Mouse (Mus musculus) hindbrain, postnatal 0 days (tissue): ENCODE results near the gene Emc9. TPM values are rescaled to one million over a fixed set of nuclear protein-coding genes. Genes with fewer than 3 reads are reported as not detected.

Experiments
- ATAC-seq: fragments of 200-750 bp; cut with Nextera tagmentation; 2 replicates; pipeline ENCODE4 v1.8.0; 2017; ENCODE audit warnings: mild to moderate bottlenecking, moderate TSS enrichment, moderate library complexity
- DNase-seq: peaks from one replicate; pipeline ENCODE4 v3.0.0-alpha.2; 2015; ENCODE audit warnings: low spot score
- H3K27ac ChIP-seq: fragments of 300-500 bp; sonication (generic); 2 replicates; pipeline ENCODE4 v1.5.1; 2014; ENCODE audit warnings: mild to moderate bottlenecking
- H3K27me3 ChIP-seq: fragments of 300-500 bp; sonication (generic); 2 replicates; pipeline ENCODE4 v1.6.1; 2014; ENCODE audit warnings: low read length, mixed read lengths; ENCODE audit not compliant: insufficient read depth
- H3K36me3 ChIP-seq: fragments of 300-500 bp; sonication (generic); 2 replicates; pipeline ENCODE4 v1.6.1; 2014; ENCODE audit warnings: low read length, mixed read lengths; ENCODE audit not compliant: insufficient read depth
- H3K4me1 ChIP-seq: fragments of 300-500 bp; sonication (generic); 2 replicates; pipeline ENCODE4 v1.6.1; 2014; ENCODE audit warnings: antibody characterized with exemption, low read length, mixed read lengths; ENCODE audit not compliant: insufficient read depth
- H3K4me2 ChIP-seq: fragments of 300-500 bp; sonication (generic); 2 replicates; pipeline ENCODE4 v1.6.1; 2014; ENCODE audit warnings: low read depth, mild to moderate bottlenecking, low read length, moderate library complexity, mixed read lengths
- H3K4me3 ChIP-seq: fragments of 300-500 bp; sonication (generic); 2 replicates; pipeline ENCODE4 v1.5.1; 2014; ENCODE audit warnings: low read length
- H3K9ac ChIP-seq: fragments of 300-500 bp; sonication (generic); replicated peaks from 2 replicates; pipeline ENCODE4 v1.6.1; 2014; ENCODE audit warnings: mild to moderate bottlenecking, low read length, moderate library complexity, mixed read lengths
- H3K9me3 ChIP-seq: fragments of 300-500 bp; sonication (generic); 2 replicates; pipeline ENCODE4 v1.6.1; 2016; ENCODE audit warnings: low read length, mixed read lengths
- CTCF ChIP-seq: IDR thresholded peaks from 2 replicates; pipeline ENCODE4 v1.5.1; 2016; ENCODE audit warnings: antibody characterized with exemption, control low read depth, low read depth
- WGBS: fragments of 180-500 bp; shearing (Covaris S2); extraction: QIAGEN DNeasy Blood & Tissue Kit; methylation state at CpG from one replicate; pipeline ENCODE4 v1.1.7; 2014; 5-methylcytosine and 5-hydroxymethylcytosine counted together
- polyA plus RNA-seq: library from polyadenylated mRNA; unstranded; fragments of >200 nt; fragmentation: Nextera tagmentation; extraction: Ambion mirVana; gene quantifications from 2 replicates; pipeline ENCODE4 v1.2.1, GENCODE M21; 2015
- total RNA-seq: library from RNA; depleted of rRNA; stranded (reverse); fragments of >200 nt; gene quantifications from 2 replicates; pipeline ENCODE4 v1.2.3, GENCODE M21; 2014

Emc9 gene
- total and polyA plus RNA-seq, 2 experiments from 2014 or later = 51.6 to 79.0 TPM

- peak overlapping the region; percentile 64; the same call in 1 of the 2 replicates for H3K9ac ChIP-seq
Observed at GRCm38 (mm10) chr14:55561860-55562259, 23.2 kb downstream of the Emc9 start.

GRCm38 (mm10) chr14:55560202-55561073, 24.7 kb downstream of the Emc9 start, which contains the start of gene A730061H03Rik:
TSS of gene A730061H03Rik (minus strand) at chr14:55560406.
- peaks cover 15% of the 10 kb centered on the region for H3K4me1 ChIP-seq
- no peaks in the 10 kb centered on the region for H3K9me3 ChIP-seq
- H3K4me2 ChIP-seq = peak within 1 kb of the TSS; percentile 97
- DNase-seq (peak; percentile 99), ATAC-seq (peak; percentile 97)
- peaks cover 17% of the 10 kb centered on the region for H3K36me3 ChIP-seq
- peak within 1 kb of the TSS; percentile 99 for H3K27ac ChIP-seq
- H3K9ac ChIP-seq = peak within 1 kb of the TSS; percentile 67
- under 1% methylated on average over 51 of the region's 51 CpGs for WGBS
- peak; percentile 36 for TF ChIP-seq CTCF
- H3K4me3 ChIP-seq = peak within 1 kb of the TSS; percentile 60
- H3K27me3 ChIP-seq = no peaks in the 10 kb centered on the region

More at GRCm38 (mm10) chr14:55561860-55562259, 23.2 kb downstream of the Emc9 start:
- no peak for TF ChIP-seq CTCF
- no peaks in the 10 kb centered on the region for H3K27me3 ChIP-seq
- H3K27ac ChIP-seq = no peak overlapping the region
- WGBS = 88% methylated on average over 10 of the region's 10 CpGs
- H3K4me1 ChIP-seq = peaks cover 15% of the 10 kb centered on the region
- peaks cover 31% of the 10 kb centered on the region for H3K36me3 ChIP-seq
- no peak for ATAC-seq
- no peaks in the 10 kb centered on the region for H3K9me3 ChIP-seq
- DNase-seq = no peak
- peak overlapping the region; percentile 97 for H3K4me2 ChIP-seq
- H3K4me3 ChIP-seq = no peak overlapping the region

- ATAC-seq = peak; percentile 75
Observed at GRCm38 (mm10) chr14:55559799-55560201, 25.3 kb downstream of the Emc9 start, which contains the start of gene Dcaf11. TSS of gene Dcaf11 (plus strand) at chr14:55560006.

GRCm38 (mm10) chr14:55558740-55559448, 26.2 kb downstream of the Emc9 start:
- ATAC-seq (no peak), DNase-seq (no peak)
- Histone ChIP-seq H3K9ac (peak overlapping the region; percentile 67), H3K4me3 (peak overlapping the region; percentile 60), H3K4me2 (peak overlapping the region; percentile 97), H3K9me3 (no peaks in the 10 kb centered on the region), H3K36me3 (peaks cover 3% of the 10 kb centered on the region), H3K27me3 (no peaks in the 10 kb centered on the region), H3K4me1 (peaks cover 15% of the 10 kb centered on the region), H3K27ac (peak overlapping the region; percentile 99)
- 57% methylated on average over 6 of the region's 6 CpGs for WGBS
- no peak for TF ChIP-seq CTCF

More at GRCm38 (mm10) chr14:55559799-55560201, 25.3 kb downstream of the Emc9 start, which contains the start of gene Dcaf11:
- Histone ChIP-seq H3K27me3 (no peaks in the 10 kb centered on the region), H3K36me3 (peaks cover 12% of the 10 kb centered on the region), H3K27ac (peak within 1 kb of the TSS; percentile 99), H3K9me3 (no peaks in the 10 kb centered on the region), H3K9ac (peak within 1 kb of the TSS; percentile 67), H3K4me2 (peak within 1 kb of the TSS; percentile 97), H3K4me3 (peak within 1 kb of the TSS; percentile 60), H3K4me1 (peaks cover 15% of the 10 kb centered on the region)
- peak; percentile 97 for DNase-seq
- TF ChIP-seq CTCF = peak; percentile 55
- 0% methylated on average over 27 of the region's 27 CpGs for WGBS

- H3K4me2 ChIP-seq = no peak overlapping the region
- ATAC-seq (no peak), DNase-seq (no peak)
- no peak overlapping the region for H3K9ac ChIP-seq
- H3K4me1 ChIP-seq = peaks cover 15% of the 10 kb centered on the region
- no peaks in the 10 kb centered on the region for H3K27me3 ChIP-seq
- no peaks in the 10 kb centered on the region for H3K9me3 ChIP-seq
- no peaks in the 10 kb centered on the region for H3K36me3 ChIP-seq
- no peak overlapping the region for H3K27ac ChIP-seq
- TF ChIP-seq CTCF = no peak
- 91% methylated on average over 3 of the region's 3 CpGs for WGBS
- H3K4me3 ChIP-seq = no peak overlapping the region
Observed at GRCm38 (mm10) chr14:55557587-55557986, 27.5 kb downstream of the Emc9 start.

GRCm38 (mm10) chr14:55557003-55557402, 28.1 kb downstream of the Emc9 start:
- no peaks in the 10 kb centered on the region for H3K9me3 ChIP-seq
- ATAC-seq (no peak), DNase-seq (peak; percentile 83)
- H3K9ac ChIP-seq = no peak overlapping the region
- no peaks in the 10 kb centered on the region for H3K27me3 ChIP-seq
- no peaks in the 10 kb centered on the region for H3K36me3 ChIP-seq
- no peak overlapping the region for H3K4me2 ChIP-seq
- H3K4me3 ChIP-seq = no peak overlapping the region
- WGBS = 31% methylated on average over 5 of the region's 5 CpGs
- TF ChIP-seq CTCF = peak; percentile 87
- peaks cover 11% of the 10 kb centered on the region for H3K4me1 ChIP-seq
- no peak overlapping the region for H3K27ac ChIP-seq
